Mouse (Mus musculus) G1E (cell line): ENCODE measurements around the gene Disc1.

Experiments used
- CTCF ChIP-seq: IDR thresholded peaks from 2 replicates; pipeline ENCODE4 v1.5.1; 2012; ENCODE audit warnings: low read depth, low read length, inconsistent platforms, mixed read lengths
- GATA1 ChIP-seq: IDR thresholded peaks from 2 replicates; pipeline ENCODE4 v1.6.1; 2012; ENCODE audit warnings: borderline replicate concordance, low read length, inconsistent platforms, mixed read lengths
- GATA2 ChIP-seq: IDR thresholded peaks from 2 replicates; pipeline ENCODE4 v1.6.1; 2012; ENCODE audit warnings: low read depth, low read length, inconsistent platforms, borderline replicate concordance
- POLR2AphosphoS5 ChIP-seq: IDR thresholded peaks from 2 replicates; pipeline ENCODE4 v1.6.1; 2012; ENCODE audit warnings: low read depth, low read length, inconsistent platforms; ENCODE audit not compliant: insufficient replicate concordance
- TAL1 ChIP-seq: conservative IDR thresholded peaks from 2 replicates; pipeline ENCODE4 v1.6.1; 2012; ENCODE audit warnings: low read depth, low read length, inconsistent platforms, mixed read lengths

DNA sequence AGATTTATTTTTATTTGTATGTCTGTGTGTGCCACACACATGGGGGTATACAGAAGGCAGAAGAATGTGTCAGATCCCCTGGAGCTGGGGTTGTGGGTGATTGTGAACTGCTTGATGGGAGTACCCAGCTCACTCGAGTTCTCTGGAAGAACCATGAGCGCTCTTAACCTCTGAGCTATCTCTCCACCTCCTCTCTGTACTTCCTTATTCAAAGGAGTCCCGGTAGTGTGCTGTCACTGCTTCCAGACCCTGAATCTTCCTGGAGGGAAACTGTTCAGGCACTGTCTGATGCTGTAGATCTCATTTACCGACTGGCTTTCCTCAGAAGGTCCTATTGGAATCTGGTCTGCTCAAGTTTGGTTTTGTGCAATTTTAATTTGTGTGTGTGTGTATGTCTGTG, 186.8 kb downstream of the Disc1 start:
- no peak for TF ChIP-seq CTCF
- no peak for TF ChIP-seq TAL1
- no peak for TF ChIP-seq GATA1
- TF ChIP-seq POLR2AphosphoS5, result no peak
- no peak for TF ChIP-seq GATA2
